Mouse (Mus musculus) erythroblast, embryonic 14.5 days (primary cell): ENCODE data around the gene 2810006K23Rik.

Experiments used
- GATA1 ChIP-seq: IDR thresholded peaks from 2 replicates; pipeline ENCODE4 v1.6.1; 2012; ENCODE audit warnings: low read length, inconsistent platforms, mixed read lengths
- TAL1 ChIP-seq: IDR thresholded peaks from 3 replicates; pipeline ENCODE4 v1.6.1; 2012; ENCODE audit warnings: low read length, inconsistent platforms, mixed read lengths

DNA sequence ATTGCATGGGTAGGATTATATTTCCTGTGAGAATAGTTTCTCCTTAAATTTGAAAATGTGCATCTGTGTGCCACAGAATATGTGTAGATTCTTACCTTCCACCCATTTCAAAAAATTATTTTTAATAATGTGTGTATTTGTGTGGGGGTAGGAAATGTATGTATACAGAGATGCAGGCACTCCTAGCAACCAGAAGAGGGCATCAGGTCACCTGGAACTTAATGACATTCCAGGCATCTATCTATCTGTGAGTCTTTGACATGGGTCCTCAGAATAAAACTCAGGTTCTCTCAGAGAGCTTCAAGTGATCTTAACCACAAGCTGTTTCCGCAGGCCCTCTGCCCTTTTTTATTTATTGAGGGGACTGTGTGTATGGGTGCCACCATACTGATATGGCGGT, 31.8 kb downstream of the 2810006K23Rik start:
- TF ChIP-seq TAL1 (no peak), GATA1 (no peak)
